Mouse (Mus musculus): ENCODE results near the gene Suclg2. TPM values are rescaled to one million over a fixed set of nuclear protein-coding genes. Genes with fewer than 3 reads are reported as not detected.
A peak's percentile ranks its signal among the peaks of the same experiment; 100 is the strongest.

Gene Suclg2
- polyA plus RNA-seq, 1 experiment from 2014 or later, result 67.7 TPM

DNA sequence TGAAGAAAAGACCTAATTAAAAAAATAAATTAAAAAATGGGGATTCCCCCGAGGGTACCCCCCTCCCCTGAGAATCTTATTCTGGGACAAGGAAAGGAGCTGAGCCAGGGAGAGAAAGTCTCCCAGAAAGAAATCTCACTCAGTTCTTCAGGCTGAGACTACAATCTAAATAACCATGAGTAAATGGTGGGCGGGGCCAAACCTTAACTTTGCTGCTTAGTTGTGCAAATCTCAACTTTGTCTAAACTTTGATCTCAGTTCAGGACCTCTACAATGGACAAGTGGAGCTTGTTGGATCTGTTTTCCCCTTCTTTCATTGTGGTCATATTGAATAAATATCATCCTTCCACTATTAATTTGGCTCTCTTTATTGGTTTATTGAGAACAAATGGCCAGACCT, 272.4 kb downstream of the Suclg2 start:
- Histone ChIP-seq H3K4me2 (ENCODE audit: low read depth, low read length) (no peak overlapping the region), H3K27me3 (ENCODE audit: control insufficient read depth, insufficient read depth, low read depth, low read length) (no peaks in the 10 kb centered on the region), H3K27ac (ENCODE audit: low read length) (no peak overlapping the region), H3K36me3 (ENCODE audit: control insufficient read depth, insufficient read depth, low read length) (no peaks in the 10 kb centered on the region), H3K9me3 (ENCODE audit: control insufficient read depth, low read length) (no peaks in the 10 kb centered on the region), H3K9ac (ENCODE audit: low read length) (no peak overlapping the region), H3K4me3 (ENCODE audit: low read length) (no peak overlapping the region), H3K4me1 (replicated peaks; ENCODE audit: control insufficient read depth, insufficient read depth, low read length) (no peaks in the 10 kb centered on the region)
- no peak for ATAC-seq (ENCODE audit: low read depth)
- 80% methylated on average over 2 of the region's 2 CpGs for WGBS

DNA sequence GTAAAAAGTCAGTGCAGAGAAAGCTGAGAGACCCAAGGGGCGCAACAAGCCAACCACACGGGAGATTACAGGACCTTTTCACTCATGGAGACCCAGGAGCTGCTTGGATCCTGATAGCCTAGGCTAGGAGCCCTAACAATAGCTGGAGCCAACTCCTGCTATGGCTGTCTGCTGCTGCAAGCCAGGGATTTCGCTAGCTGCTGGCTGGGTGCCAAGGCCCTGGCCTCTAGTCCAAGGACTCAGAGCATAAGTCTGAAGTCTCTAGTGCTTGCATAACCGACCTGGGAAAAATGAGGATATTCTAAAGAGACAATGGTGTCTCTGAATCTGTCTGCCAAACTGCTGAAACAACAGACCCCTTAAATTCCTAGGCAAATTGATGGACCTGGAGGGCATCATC, 273.6 kb downstream of the Suclg2 start:
- no peaks in the 10 kb centered on the region for H3K9me3 ChIP-seq (ENCODE audit: control insufficient read depth, low read length)
- peak; percentile 61; the same call in 1 of the 2 replicates for ATAC-seq (ENCODE audit: low read depth)
- H3K4me3 ChIP-seq (ENCODE audit: low read length), result no peak overlapping the region
- H3K36me3 ChIP-seq (ENCODE audit: control insufficient read depth, insufficient read depth, low read length), result no peaks in the 10 kb centered on the region
- H3K27ac ChIP-seq (ENCODE audit: low read length), result no peak overlapping the region
- H3K4me1 ChIP-seq (replicated peaks; ENCODE audit: control insufficient read depth, insufficient read depth, low read length), result no peaks in the 10 kb centered on the region
- H3K27me3 ChIP-seq (ENCODE audit: control insufficient read depth, insufficient read depth, low read depth, low read length), result no peaks in the 10 kb centered on the region
- no peak overlapping the region for H3K4me2 ChIP-seq (ENCODE audit: low read depth, low read length)
- WGBS, result 48% methylated on average over 4 of the region's 4 CpGs
- no peak overlapping the region for H3K9ac ChIP-seq (ENCODE audit: low read length)
